Mouse (Mus musculus): ENCODE measurements around the gene Vps35. TPM values are rescaled to one million over a fixed set of nuclear protein-coding genes. Genes with fewer than 3 reads are reported as not detected.

Vps35 gene
- polyA plus RNA-seq (2012; rRNA removed), result 35.2 and 44.8 TPM in 2 replicates

DNA sequence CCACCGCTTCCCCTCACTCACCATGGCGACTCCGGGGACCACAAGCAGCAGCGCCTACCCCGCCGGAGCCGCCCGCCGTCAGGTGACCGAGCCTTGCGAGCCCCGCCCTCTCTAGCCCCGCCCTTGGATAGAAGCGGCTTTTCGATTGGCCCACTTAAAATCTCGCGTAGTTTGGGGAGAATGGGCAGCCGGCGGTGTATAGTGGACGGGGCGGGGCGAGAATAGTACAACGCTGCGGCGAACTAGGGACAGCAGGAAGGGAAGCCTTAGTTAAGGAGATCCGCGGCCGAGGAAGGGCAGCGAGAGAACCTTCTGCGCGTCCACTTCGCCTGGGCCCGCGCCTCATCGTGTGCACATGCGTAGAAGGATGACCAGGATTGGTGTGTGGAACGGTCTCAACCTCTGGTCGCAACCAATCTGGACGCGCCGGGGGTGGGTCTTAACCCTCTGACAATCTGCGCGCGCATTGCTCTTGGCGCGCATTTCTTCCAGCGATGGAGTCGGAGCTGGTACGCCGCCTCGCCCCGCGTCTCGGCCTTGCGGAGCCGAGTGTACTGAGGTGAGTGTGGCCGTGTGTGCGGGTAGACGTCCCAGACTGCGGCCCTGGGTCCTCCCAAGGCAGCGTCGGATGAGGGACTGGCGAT is at the start of gene Vps35, which contains the start of gene Orc6:
Gene Vps35 (minus strand): TSS at position 369 of the 644 bp plus-strand sequence.
Gene Orc6 (plus strand): TSS at position 199 of the 644 bp plus-strand sequence.

DNA sequence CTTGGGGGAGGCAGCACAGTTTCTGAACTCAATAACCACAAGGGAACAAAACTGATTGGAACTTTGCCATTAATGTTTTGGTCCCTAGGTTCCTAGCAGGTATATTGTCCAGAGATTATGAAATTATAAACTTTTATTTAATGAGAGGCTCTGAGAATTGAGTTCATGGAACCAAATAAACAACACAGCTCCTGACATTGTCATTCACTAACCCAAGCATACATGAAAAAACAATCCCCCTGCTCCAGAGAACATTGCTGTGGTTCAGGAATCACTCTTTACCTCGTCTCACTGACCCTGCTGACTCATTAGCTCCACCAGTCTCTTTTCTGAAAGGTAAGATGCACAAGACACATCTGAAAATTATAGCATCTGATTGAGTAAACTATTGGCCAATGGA is 73.9 kb downstream of the Vps35 start, which contains the start of gene Olfr371:
Gene Olfr371 (plus strand): TSS at position 301 of the 400 bp plus-strand sequence.

Other genes with a start within 250 kb of the Vps35 start
- 7.6 and 9.4 TPM in 2 replicates for gene Fbxw9, start 239.7 kb downstream of the Vps35 start, polyA plus RNA-seq (2012; rRNA removed)
- gene Gm5741, start 231.8 kb downstream of the Vps35 start, polyA plus RNA-seq (2012; rRNA removed), result 0.22 and 0.31 TPM in 2 replicates
- 20.6 and 21.6 TPM in 2 replicates for gene Dhps, start 228.0 kb downstream of the Vps35 start, polyA plus RNA-seq (2012; rRNA removed)
- gene Wdr83os, start 219.1 kb downstream of the Vps35 start, polyA plus RNA-seq (2012; rRNA removed), result 37.6 and 44.1 TPM in 2 replicates
- 24.8 and 26.1 TPM in 2 replicates for gene Wdr83, start 218.5 kb downstream of the Vps35 start, polyA plus RNA-seq (2012; rRNA removed)
- gene Man2b1, start 216.5 kb downstream of the Vps35 start, polyA plus RNA-seq (2012; rRNA removed), result 15.9 and 21.5 TPM in 2 replicates
- gene Zfp791, start 176.7 kb downstream of the Vps35 start, polyA plus RNA-seq (2012; rRNA removed), result 0.97 and 1.1 TPM in 2 replicates
- gene Cks1brt, start 147.9 kb downstream of the Vps35 start, polyA plus RNA-seq (2012; rRNA removed), result not detected in 2 replicates
- not detected in 2 replicates for gene Olfr371, start 73.8 kb downstream of the Vps35 start, polyA plus RNA-seq (2012; rRNA removed)
- 77.9 and 84.9 TPM in 2 replicates for gene Orc6, start 170 bp downstream of the Vps35 start, polyA plus RNA-seq (2012; rRNA removed)
- gene Mylk3, start 86.5 kb upstream of the Vps35 start, polyA plus RNA-seq (2012; rRNA removed), result 35.7 and 43.8 TPM in 2 replicates
- 8.3 and 8.5 TPM in 2 replicates for gene 4921524J17Rik, start 133.0 kb upstream of the Vps35 start, polyA plus RNA-seq (2012; rRNA removed)
- 8.2 and 9.5 TPM in 2 replicates for gene Gpt2, start 192.8 kb upstream of the Vps35 start, polyA plus RNA-seq (2012; rRNA removed)